Mouse (Mus musculus): Measurements from ENCODE around the gene Tor1a. TPM values are rescaled to one million over a fixed set of nuclear protein-coding genes. Genes with fewer than 3 reads are reported as not detected.
A peak's percentile ranks its signal among the peaks of the same experiment; 100 is the strongest.
"Not testable (repeated sequence)": the region's sequence is repeated elsewhere in the genome, so short reads cannot be mapped to it uniquely, and the experiment has no call there.

Gene Tor1a
- polyA plus RNA-seq, 1 experiment from 2014 or later = 71.6 TPM

DNA sequence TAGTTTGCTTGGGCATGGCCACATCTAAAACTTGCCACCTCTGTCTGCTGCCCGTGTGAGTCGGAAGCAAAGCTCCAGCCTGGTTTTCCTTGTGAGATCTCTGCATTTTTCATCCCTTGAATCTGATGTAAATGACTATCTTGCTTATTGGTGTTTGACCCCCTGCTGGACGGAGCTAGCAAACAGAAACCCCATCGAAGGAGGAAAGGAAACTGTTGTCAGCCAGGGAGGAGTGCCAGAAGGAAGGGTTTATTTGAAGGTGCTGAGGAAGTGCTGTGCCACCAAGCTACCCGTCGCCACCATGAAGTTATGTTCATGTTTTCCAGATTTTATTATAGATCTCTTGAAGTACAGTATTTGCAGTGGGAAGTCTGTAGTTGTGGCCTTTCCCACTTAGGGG is 12.9 kb downstream of the Tor1a start:
- peak; percentile 36 for TF ChIP-seq CTCF (IDR thresholded peaks at IDR 0.05; ENCODE audit: low read depth)
- Histone ChIP-seq H3K27me3 (ENCODE audit: insufficient read depth, low read length) (no peaks in the 10 kb centered on the region), H3K9me3 (ENCODE audit: low read depth, low read length) (no peaks in the 10 kb centered on the region), H3K4me1 (ENCODE audit: insufficient read depth) (peaks cover 9% of the 10 kb centered on the region), H3K9ac (peak overlapping the region; percentile 89), H3K27ac (ENCODE audit: low read depth) (no peak overlapping the region), H3K4me2 (peak overlapping the region; percentile 91), H3K36me3 (ENCODE audit: insufficient read depth) (peaks cover 47% of the 10 kb centered on the region), H3K4me3 (ENCODE audit: low read depth, low read length) (peak overlapping the region; percentile 90; the same call in 1 of the 2 replicates)
- DNase-seq = no peak
- no peak for ATAC-seq (ENCODE audit: insufficient read depth)
- 50% methylated on average over 6 of the region's 6 CpGs for WGBS

GRCm38 (mm10) chr2:30952824-30953490 is 14.8 kb downstream of the Tor1a start, which contains the start of gene Tor1b:
Gene Tor1b, plus strand, starts transcription at chr2:30952959.
- H3K27me3 ChIP-seq (ENCODE audit: insufficient read depth, low read length) = no peaks in the 10 kb centered on the region
- H3K9ac ChIP-seq = peak within 1 kb of the TSS; percentile 89
- H3K4me1 ChIP-seq (ENCODE audit: insufficient read depth) = peaks cover 9% of the 10 kb centered on the region
- H3K9me3 ChIP-seq (ENCODE audit: low read depth, low read length) = no peaks in the 10 kb centered on the region
- peak within 1 kb of the TSS; percentile 90 for H3K4me3 ChIP-seq (ENCODE audit: low read depth, low read length)
- H3K4me2 ChIP-seq = peak within 1 kb of the TSS; percentile 91
- WGBS = under 1% methylated on average over 60 of the region's 60 CpGs
- peak; percentile 97 for DNase-seq
- TF ChIP-seq CTCF (IDR thresholded peaks at IDR 0.05; ENCODE audit: low read depth) = peak; percentile 53
- H3K36me3 ChIP-seq (ENCODE audit: insufficient read depth) = peaks cover 29% of the 10 kb centered on the region
- ATAC-seq (ENCODE audit: insufficient read depth) = peak; percentile 93
- peak within 1 kb of the TSS; percentile 86; the same call in 1 of the 2 replicates for H3K27ac ChIP-seq (ENCODE audit: low read depth)

GRCm38 (mm10) chr2:30952457-30952823 is 15.3 kb downstream of the Tor1a start:
- WGBS = 18% methylated on average over 5 of the region's 5 CpGs
- H3K4me1 ChIP-seq (ENCODE audit: insufficient read depth) = peaks cover 9% of the 10 kb centered on the region
- no peaks in the 10 kb centered on the region for H3K9me3 ChIP-seq (ENCODE audit: low read depth, low read length)
- no peak overlapping the region for H3K27ac ChIP-seq (ENCODE audit: low read depth)
- H3K4me3 ChIP-seq (ENCODE audit: low read depth, low read length) = peak overlapping the region; percentile 90
- ATAC-seq (ENCODE audit: insufficient read depth) (peak; percentile 31; the same call in 1 of the 2 replicates), DNase-seq (no peak)
- H3K27me3 ChIP-seq (ENCODE audit: insufficient read depth, low read length) = no peaks in the 10 kb centered on the region
- H3K36me3 ChIP-seq (ENCODE audit: insufficient read depth) = peaks cover 24% of the 10 kb centered on the region
- H3K4me2 ChIP-seq = peak overlapping the region; percentile 91
- peak overlapping the region; percentile 89 for H3K9ac ChIP-seq
- TF ChIP-seq CTCF (IDR thresholded peaks at IDR 0.05; ENCODE audit: low read depth) = no peak

- Histone ChIP-seq H3K36me3 (ENCODE audit: insufficient read depth) (no peaks in the 10 kb centered on the region), H3K27me3 (ENCODE audit: insufficient read depth, low read length) (no peaks in the 10 kb centered on the region), H3K9me3 (ENCODE audit: low read depth, low read length) (no peaks in the 10 kb centered on the region), H3K4me2 (peak overlapping the region; percentile 52), H3K4me1 (ENCODE audit: insufficient read depth) (no peaks in the 10 kb centered on the region), H3K9ac (peak overlapping the region; percentile 30; the same call in 1 of the 2 replicates), H3K4me3 (ENCODE audit: low read depth, low read length) (peak overlapping the region; percentile 21; the same call in 1 of the 2 replicates), H3K27ac (ENCODE audit: low read depth) (no peak overlapping the region)
- peak; percentile 93 for TF ChIP-seq CTCF (IDR thresholded peaks at IDR 0.05; ENCODE audit: low read depth)
- WGBS = 23% methylated on average over 16 of the region's 16 CpGs
- peak; percentile 93 for DNase-seq
- peak; percentile 54; the same call in 1 of the 2 replicates for ATAC-seq (ENCODE audit: insufficient read depth)
Measured at GRCm38 (mm10) chr2:30942603-30943011, 25.1 kb downstream of the Tor1a start.

DNA sequence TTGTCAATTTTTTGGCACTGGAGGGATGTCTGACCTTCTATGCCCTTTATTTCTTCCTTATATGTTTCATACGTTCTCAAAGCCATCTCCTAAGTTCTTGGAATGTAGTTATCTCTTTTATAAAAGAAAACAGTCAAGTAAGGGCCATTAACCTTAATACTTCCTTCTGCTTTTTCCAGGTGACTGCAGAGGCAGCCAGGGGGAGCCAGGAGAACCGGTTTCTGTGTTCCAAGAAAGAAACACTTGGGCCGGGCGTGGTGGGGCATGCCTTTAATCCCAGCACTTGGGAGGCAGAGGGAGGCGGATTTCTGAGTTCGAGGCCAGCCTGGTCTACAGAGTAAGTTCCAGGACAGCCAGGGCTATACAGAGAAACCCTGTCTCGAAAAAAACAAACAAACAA is 25.6 kb downstream of the Tor1a start:
- H3K9me3 ChIP-seq (ENCODE audit: low read depth, low read length); H3K36me3 ChIP-seq (ENCODE audit: insufficient read depth); H3K4me3 ChIP-seq (ENCODE audit: low read depth, low read length); DNase-seq; H3K27ac ChIP-seq (ENCODE audit: low read depth); H3K9ac ChIP-seq; H3K4me1 ChIP-seq (ENCODE audit: insufficient read depth); ATAC-seq (ENCODE audit: insufficient read depth); H3K27me3 ChIP-seq (ENCODE audit: insufficient read depth, low read length): not testable (repeated sequence)
- WGBS = 33% methylated on average over 7 of the region's 7 CpGs
- peak overlapping the region; percentile 52; the same call in 1 of the 2 replicates for H3K4me2 ChIP-seq

DNA sequence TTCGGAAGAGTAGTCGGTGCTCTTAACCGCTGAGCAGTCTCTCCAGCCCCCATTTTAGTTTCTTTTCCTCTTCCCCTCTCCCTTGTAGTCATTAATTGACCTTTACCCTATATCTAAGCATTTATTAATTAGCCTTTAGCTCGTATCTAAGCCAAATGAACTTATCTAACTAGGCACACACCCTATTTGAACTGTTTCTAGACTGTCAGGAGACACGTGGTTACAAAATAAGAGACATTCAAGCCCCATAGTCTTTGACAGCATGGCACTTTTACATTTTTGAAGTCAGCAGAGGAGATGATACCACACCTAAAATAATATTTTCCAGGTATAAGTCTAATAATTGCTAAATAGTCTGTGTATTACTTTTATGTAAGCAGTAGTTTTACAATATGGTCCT is 26.1 kb downstream of the Tor1a start:
- no peak for TF ChIP-seq CTCF (IDR thresholded peaks at IDR 0.05; ENCODE audit: low read depth)
- H3K27me3 ChIP-seq (ENCODE audit: insufficient read depth, low read length) = no peaks in the 10 kb centered on the region
- no peaks in the 10 kb centered on the region for H3K9me3 ChIP-seq (ENCODE audit: low read depth, low read length)
- H3K4me3 ChIP-seq (ENCODE audit: low read depth, low read length) = no peak overlapping the region
- no peaks in the 10 kb centered on the region for H3K36me3 ChIP-seq (ENCODE audit: insufficient read depth)
- H3K4me1 ChIP-seq (ENCODE audit: insufficient read depth) = no peaks in the 10 kb centered on the region
- WGBS = 84% methylated on average over 5 of the region's 5 CpGs
- ATAC-seq (ENCODE audit: insufficient read depth) (no peak), DNase-seq (no peak)
- no peak overlapping the region for H3K4me2 ChIP-seq
- no peak overlapping the region for H3K27ac ChIP-seq (ENCODE audit: low read depth)
- no peak overlapping the region for H3K9ac ChIP-seq

- no peak overlapping the region for H3K9ac ChIP-seq
- H3K9me3 ChIP-seq (ENCODE audit: low read depth, low read length) = no peaks in the 10 kb centered on the region
- H3K27ac ChIP-seq (ENCODE audit: low read depth) = no peak overlapping the region
- H3K4me3 ChIP-seq (ENCODE audit: low read depth, low read length) = no peak overlapping the region
- no peak for TF ChIP-seq CTCF (IDR thresholded peaks at IDR 0.05; ENCODE audit: low read depth)
- no peak for DNase-seq
- 36% methylated on average over 4 of the region's 4 CpGs for WGBS
- H3K27me3 ChIP-seq (ENCODE audit: insufficient read depth, low read length) = no peaks in the 10 kb centered on the region
- H3K4me2 ChIP-seq = no peak overlapping the region
- no peak for ATAC-seq (ENCODE audit: insufficient read depth)
- H3K4me1 ChIP-seq (ENCODE audit: insufficient read depth) = no peaks in the 10 kb centered on the region
- H3K36me3 ChIP-seq (ENCODE audit: insufficient read depth) = no peaks in the 10 kb centered on the region
Measured at GRCm38 (mm10) chr2:30938574-30938991, 29.1 kb downstream of the Tor1a start.
